Mouse (Mus musculus): Measurements from ENCODE around the gene Numb. TPM values are rescaled to one million over a fixed set of nuclear protein-coding genes. Genes with fewer than 3 reads are reported as not detected.
"Not testable (repeated sequence)": the region's sequence is repeated elsewhere in the genome, so short reads cannot be mapped to it uniquely, and the experiment has no call there.

Gene Numb
- total RNA-seq, 2 experiments from 2014 or later: 26.7 to 38.7 TPM

DNA sequence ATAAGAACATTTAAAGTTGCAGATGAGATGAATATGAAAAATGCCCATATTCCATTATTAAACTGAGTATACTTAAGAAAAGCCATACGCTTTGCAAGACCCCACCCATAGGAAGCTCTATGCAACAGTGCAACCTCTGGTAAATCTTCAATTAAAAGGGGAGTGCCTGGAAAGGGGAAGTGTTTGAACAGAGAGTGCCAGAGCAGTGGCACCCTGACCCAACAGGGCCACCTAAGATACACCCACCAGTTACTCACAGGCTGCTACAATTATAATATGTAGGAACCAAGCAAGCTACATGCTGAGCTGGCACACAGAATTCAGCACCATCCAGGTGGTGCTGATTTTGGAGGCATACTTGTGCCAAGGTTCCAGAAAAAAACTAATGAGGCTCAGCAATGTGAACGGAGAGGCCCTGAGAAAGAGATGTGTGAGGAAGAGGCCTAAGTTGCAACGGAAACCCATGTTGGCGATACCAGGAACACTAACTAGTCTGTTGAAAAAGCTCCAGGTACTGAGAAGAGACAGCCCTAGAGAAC is 7.5 kb downstream of the Numb start:
- no peak overlapping the region for H3K27ac ChIP-seq
- H3K4me3 ChIP-seq: no peak overlapping the region
- TF ChIP-seq CTCF (conservative IDR thresholded peaks at IDR 0.05): no peak
- DNase-seq (ENCODE audit: low spot score in 2 of 2): no peak

- Histone ChIP-seq H3K27ac (no peak overlapping the region), H3K4me3 (no peak overlapping the region)
- TF ChIP-seq CTCF (conservative IDR thresholded peaks at IDR 0.05): no peak
These were observed 11.3 kb downstream of the Numb start for GRCm38 (mm10) chr12:83910451-83910850.

DNA sequence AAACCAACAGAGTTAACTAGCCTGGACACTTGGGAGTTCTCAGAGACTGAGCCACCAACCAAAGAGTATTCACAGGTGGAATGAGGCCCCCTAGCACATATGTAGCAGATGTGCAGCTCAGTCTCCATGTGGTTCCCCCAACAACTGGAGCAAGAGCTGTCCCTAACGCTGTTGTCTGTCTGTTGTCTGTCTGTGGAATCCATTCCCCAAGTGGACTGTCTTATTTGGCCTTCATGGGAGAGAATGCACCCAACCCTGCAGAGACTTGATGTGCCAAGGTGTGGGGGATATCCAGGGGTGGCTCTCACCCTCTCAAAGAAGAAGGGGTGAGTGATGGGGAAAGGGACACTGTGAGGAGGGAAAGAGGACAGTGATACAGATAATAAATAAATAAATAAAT is 28.8 kb downstream of the Numb start:
- no peak for TF ChIP-seq CTCF (conservative IDR thresholded peaks at IDR 0.05)
- no peak for DNase-seq (ENCODE audit: low spot score in 2 of 2)
- H3K27ac ChIP-seq: no peak overlapping the region
- no peak overlapping the region for H3K4me3 ChIP-seq

More at GRCm38 (mm10) chr12:83910451-83910850, 11.3 kb downstream of the Numb start:
- no peak for DNase-seq (ENCODE audit: low spot score in 2 of 2)

DNA sequence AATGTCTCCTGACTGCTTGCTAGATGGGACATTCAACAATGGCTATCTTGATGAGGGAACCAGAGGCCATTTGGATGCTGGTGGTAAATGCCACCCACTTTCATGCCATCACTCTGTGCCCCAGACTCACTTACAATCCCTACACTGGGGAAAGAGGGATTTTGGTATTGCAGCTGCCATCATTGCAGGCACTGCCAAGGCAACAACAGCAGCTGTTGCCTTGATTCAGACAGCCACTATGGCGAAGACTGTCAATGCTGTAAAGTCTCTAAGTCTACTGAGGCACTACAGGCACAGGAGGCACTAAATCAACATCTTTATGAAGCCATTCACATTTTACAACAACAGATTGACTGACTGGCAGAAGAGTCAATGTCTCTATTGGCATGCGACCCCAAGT is 30.5 kb downstream of the Numb start:
- Histone ChIP-seq H3K4me3 (no peak overlapping the region), H3K27ac (no peak overlapping the region)
- TF ChIP-seq CTCF (conservative IDR thresholded peaks at IDR 0.05): no peak
- DNase-seq (ENCODE audit: low spot score in 2 of 2): no peak

GRCm38 (mm10) chr12:83889128-83889527 is 32.6 kb downstream of the Numb start:
- Histone ChIP-seq H3K27ac (no peak overlapping the region), H3K4me3 (no peak overlapping the region)
- TF ChIP-seq CTCF (conservative IDR thresholded peaks at IDR 0.05): no peak
- DNase-seq (ENCODE audit: low spot score in 2 of 2): no peak

DNA sequence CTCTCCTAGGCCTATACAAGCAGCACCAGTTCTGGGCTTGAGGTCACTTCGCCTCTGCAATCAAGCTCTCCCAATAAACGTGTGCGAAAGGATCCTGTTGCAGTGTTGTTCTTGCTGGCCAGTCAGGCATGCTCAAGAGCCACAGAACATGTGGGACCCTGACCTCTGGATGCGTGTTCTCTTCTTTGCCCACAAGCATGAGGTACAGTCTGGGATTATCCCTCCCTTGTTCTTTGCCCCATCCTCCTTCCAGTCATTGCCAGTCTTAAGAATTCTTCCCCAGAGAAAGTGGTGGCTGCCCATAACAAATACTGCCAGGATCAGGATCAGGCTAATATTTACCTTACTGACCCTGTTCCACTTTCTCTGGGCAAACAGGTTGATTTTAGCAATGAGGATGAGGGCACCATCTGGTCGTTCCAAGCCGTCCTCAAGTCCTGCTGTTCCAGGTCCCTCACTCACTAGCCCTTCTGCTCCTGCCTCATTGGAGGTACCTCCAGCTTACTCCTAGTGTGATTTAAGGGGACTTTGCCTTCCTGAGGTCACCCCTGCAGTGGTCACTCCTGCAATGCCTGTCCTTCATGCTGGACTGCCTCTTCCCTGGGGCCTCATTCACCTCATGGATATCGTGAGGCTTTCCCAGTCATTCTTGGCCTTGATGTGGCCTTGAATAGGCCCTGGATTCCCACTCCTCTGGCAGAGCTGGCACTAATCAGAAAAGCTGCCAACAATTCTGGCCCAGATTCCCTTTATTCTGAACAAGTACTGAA is 36.0 kb downstream of the Numb start:
- peak overlapping the region; percentile 52; the same call in 1 of the 2 replicates for H3K27ac ChIP-seq
- TF ChIP-seq CTCF (conservative IDR thresholded peaks at IDR 0.05): no peak
- H3K4me3 ChIP-seq: no peak overlapping the region
- DNase-seq (ENCODE audit: low spot score in 2 of 2): peak in 1 of 2 experiments; percentile 17

DNA sequence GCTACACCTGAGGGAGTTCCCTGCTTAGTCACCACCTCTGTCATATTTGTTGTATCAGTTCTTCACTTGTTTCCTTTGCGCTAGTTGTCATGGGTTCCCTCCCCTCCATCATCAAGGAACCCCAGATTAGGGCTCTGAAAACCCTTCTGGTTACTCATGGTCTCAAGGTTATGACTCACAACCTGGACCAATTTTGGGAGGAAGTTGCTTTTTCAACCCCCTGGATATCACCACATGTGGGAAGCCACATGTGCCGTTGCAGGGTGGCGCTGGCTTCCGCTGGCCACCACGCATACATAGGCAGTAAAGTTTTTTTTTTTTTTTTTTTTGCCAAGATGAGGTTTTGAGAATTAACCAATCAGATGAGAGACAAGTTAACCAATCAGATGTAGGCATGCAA is 36.7 kb downstream of the Numb start:
- not testable (repeated sequence) for H3K27ac ChIP-seq; H3K4me3 ChIP-seq; DNase-seq (ENCODE audit: low spot score in 2 of 2)

DNA sequence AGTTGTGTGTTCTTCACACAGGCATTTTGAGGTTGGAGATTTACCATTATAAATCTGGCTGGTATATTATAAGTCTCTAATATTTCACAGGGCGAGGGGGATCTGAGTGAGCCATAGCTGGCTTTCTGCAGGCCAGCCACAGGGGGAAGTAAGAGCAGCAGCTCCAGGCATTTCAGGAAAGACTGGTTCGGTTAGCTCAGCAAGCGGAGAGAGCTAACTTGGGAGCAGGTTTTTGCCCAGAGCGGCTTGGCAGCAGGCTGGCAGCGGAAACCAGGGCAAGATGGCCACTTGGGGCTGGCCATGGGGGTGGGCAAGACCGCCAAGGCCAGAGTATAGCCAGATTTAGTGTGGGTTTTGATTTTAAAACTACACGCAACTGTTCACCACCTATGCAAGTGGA is 39.2 kb downstream of the Numb start:
- Histone ChIP-seq H3K27ac (0 out of 2 replicates have a peak overlapping the region, but pooled peaks have one; percentile 18), H3K4me3 (no peak overlapping the region)
- no peak for DNase-seq (ENCODE audit: low spot score in 2 of 2)
- TF ChIP-seq CTCF (conservative IDR thresholded peaks at IDR 0.05): 0 out of 2 replicates have a peak, but pooled peaks have one; percentile 18

DNA sequence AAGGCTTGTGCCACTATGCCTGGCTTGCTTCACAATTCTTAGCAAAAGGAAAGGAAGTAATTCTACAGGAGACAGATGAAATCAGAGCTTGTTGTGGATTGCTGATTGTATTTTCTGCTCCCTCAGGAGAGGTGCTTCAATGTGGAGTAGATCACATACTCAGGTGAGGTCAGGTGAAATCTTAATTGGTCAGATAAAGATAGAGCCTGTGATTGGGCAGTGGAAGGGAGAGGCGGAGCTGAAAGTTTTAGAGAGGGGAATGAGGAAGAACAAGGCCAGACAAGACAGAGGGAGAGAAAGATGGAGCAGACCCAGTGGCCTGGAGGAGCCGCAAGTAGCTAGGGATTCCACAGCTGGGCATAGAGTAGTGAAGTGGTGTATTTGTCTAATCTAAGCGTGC is 39.6 kb downstream of the Numb start:
- no peak for TF ChIP-seq CTCF (conservative IDR thresholded peaks at IDR 0.05)
- H3K27ac ChIP-seq: no peak overlapping the region
- DNase-seq (ENCODE audit: low spot score in 2 of 2): no peak
- no peak overlapping the region for H3K4me3 ChIP-seq

GRCm38 (mm10) chr12:83880913-83881312 is 40.8 kb downstream of the Numb start:
- DNase-seq (ENCODE audit: low spot score in 2 of 2): no peak
- H3K27ac ChIP-seq: no peak overlapping the region
- H3K4me3 ChIP-seq: no peak overlapping the region
- TF ChIP-seq CTCF (conservative IDR thresholded peaks at IDR 0.05): no peak

- DNase-seq (ENCODE audit: low spot score in 2 of 2): no peak
- H3K4me3 ChIP-seq: no peak overlapping the region
- no peak overlapping the region for H3K27ac ChIP-seq
- TF ChIP-seq CTCF (conservative IDR thresholded peaks at IDR 0.05): no peak
These were observed 46.6 kb downstream of the Numb start for GRCm38 (mm10) chr12:83875097-83875496.

DNA sequence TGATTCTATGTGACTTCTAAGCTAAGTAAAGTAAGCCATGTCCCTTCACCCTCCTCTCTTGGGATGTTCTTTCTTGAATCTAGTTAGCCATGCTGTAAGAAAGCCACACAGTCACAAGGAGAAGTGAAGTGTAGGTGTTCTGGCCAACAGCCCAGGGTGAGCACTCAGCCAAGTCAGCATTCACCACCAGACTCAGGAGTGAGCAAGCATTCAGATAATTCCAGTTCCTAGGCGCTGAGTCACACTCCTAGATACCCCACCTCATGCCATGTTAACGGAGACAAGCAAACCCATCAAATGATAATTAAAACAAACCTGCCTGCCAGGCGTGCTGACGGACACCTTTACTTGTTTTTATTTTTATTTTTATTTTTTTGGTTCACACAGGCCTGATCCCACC is 47.1 kb downstream of the Numb start:
- TF ChIP-seq CTCF (conservative IDR thresholded peaks at IDR 0.05): no peak
- Histone ChIP-seq H3K4me3 (no peak overlapping the region), H3K27ac (no peak overlapping the region)
- DNase-seq (ENCODE audit: low spot score in 2 of 2): peak; percentile 39 to 74

GRCm38 (mm10) chr12:83864501-83864900 is 57.2 kb downstream of the Numb start:
- no peak overlapping the region for H3K27ac ChIP-seq
- TF ChIP-seq CTCF (conservative IDR thresholded peaks at IDR 0.05): peak; percentile 41
- H3K4me3 ChIP-seq: no peak overlapping the region
- DNase-seq (ENCODE audit: low spot score in 2 of 2): no peak

DNA sequence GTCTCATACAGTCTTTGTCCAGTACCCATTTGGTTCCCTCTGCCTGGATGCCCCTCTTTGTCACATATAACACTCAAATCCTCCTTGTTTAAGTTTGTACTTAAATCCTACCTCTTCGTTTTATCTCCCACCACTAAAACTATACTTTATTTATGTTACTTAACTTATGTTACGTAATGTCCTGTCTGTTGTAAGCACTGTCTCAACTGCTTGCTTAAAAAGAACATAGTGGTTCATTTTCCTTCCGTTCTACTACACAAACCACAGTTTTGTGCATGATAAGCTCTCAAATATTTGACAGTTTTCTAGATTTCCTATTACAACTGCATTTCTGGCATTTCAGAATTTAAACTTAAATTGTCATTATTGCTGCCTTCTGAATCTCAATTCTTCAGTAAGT is 59.9 kb downstream of the Numb start:
- no peak overlapping the region for H3K4me3 ChIP-seq
- no peak overlapping the region for H3K27ac ChIP-seq
- DNase-seq (ENCODE audit: low spot score in 2 of 2): no peak
- TF ChIP-seq CTCF (conservative IDR thresholded peaks at IDR 0.05): no peak

Measured in layer of hippocampus, adult 2 months (tissue).